In the genomic region with DNA sequence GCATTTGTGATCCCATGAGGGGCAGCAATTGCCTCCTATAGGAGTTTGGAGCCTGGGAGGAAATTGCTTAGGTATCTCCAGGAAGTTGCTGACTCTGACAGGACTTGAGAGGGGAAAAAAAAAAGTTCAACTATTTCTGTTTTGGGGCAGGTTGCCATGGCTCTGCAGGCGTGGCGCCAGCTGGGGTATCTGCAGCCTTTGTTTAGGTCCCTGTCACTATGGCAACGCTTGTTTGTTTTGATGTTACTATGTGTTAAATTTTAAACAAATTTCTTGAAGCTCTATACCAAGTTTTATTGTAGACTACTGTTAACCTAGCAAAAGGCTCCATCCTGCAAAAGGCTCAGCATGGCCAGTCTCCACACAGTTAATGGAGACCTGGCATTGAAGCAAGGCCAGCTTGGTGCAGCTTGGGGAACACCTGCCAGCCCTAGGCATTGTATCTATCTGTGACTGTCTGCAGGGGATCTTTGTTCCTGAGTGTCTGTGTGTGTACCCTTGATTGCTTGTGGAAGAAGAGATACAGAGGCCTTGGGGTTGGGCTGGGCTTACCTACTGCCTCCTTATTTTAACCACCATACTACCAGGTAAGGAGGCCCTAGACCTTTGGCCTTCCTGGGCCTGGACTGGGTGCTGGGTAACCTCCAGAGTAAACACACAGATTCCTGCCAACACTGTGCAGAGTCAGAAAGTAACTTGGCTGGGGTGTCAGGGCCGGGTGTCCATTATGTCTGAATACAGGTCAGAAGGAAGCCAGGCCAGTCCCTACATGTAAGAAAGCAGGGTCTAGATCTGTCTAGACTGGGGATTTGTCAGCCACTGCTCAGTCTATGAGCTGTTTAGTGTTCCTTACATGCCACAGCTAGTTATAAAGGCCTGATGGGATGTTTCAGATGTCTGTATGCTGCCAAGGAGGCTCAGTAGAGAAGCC, we compare ENCODE assay signal across 8 mouse cellular contexts. TPM values are rescaled to one million over a fixed set of nuclear protein-coding genes. Genes with fewer than 3 reads are reported as not detected.
A peak's percentile ranks its signal among the peaks of the same experiment; 100 is the strongest.
DNase-seq lines count a peak whose midpoint lies in the region; ATAC-seq and TF ChIP-seq lines count a peak whose summit lies in the region.

No protein-coding gene starts in this region.

- H3K9me3 ChIP-seq in forebrain, embryonic 13.5 days (replicated peaks) = no peaks in the 10 kb centered on the region
- H3K9me3 ChIP-seq in forebrain, embryonic 10.5 days = no peaks in the 10 kb centered on the region
- no peaks in the 10 kb centered on the region for H3K9me3 ChIP-seq in liver, postnatal 0 days (ENCODE audit: low read length)

- no peak overlapping the region for H3K4me2 ChIP-seq in forebrain, embryonic 13.5 days
- H3K4me2 ChIP-seq in liver, postnatal 0 days (ENCODE audit: low read depth, low read length) = no peak overlapping the region

- intact Hi-C loops in heart, postnatal 10 days (cut with DNase I) = loop anchor here (1.0 kb wide), 2 partner anchors 16 to 55 kb away; partner anchors contain the start of gene Tppp

- no peak overlapping the region for H3K9ac ChIP-seq in forebrain, embryonic 13.5 days
- no peak overlapping the region for H3K9ac ChIP-seq in liver, postnatal 0 days (replicated peaks)

- no peak for TF ChIP-seq EP300 in liver, postnatal 0 days (IDR thresholded peaks at IDR 0.05; ENCODE audit: low read depth)

- H3K4me1 ChIP-seq in forebrain, embryonic 13.5 days = peaks cover 9% of the 10 kb centered on the region
- H3K4me1 ChIP-seq in forebrain, embryonic 10.5 days = no peaks in the 10 kb centered on the region
- H3K4me1 ChIP-seq in liver, postnatal 0 days (ENCODE audit: insufficient read depth) = peaks cover 14% of the 10 kb centered on the region; the same call in 1 of the 2 replicates

- peak; percentile 19 for ATAC-seq in forebrain, embryonic 13.5 days
- ATAC-seq in liver, postnatal 0 days = peak; percentile 71

- 71% methylated on average over 4 of the region's 4 CpGs for WGBS in forebrain, embryonic 13.5 days
- 77% methylated on average over 4 of the region's 4 CpGs for WGBS in forebrain, embryonic 10.5 days
- 62% methylated on average over 4 of the region's 4 CpGs for whole genome bisulfite sequencing in liver, postnatal 0 days (ENCODE audit: insufficient replicate concordance)

- 0 out of 2 replicates have a peak, but pooled peaks cover under 1% of the 10 kb centered on the region for H3K36me3 ChIP-seq in forebrain, embryonic 13.5 days (ENCODE audit: poor library complexity, severe bottlenecking)
- H3K36me3 ChIP-seq in forebrain, embryonic 10.5 days (replicated peaks) = no peaks in the 10 kb centered on the region
- H3K36me3 ChIP-seq in liver, postnatal 0 days (replicated peaks; ENCODE audit: insufficient read depth, low read length) = no peaks in the 10 kb centered on the region

- no peaks in the 10 kb centered on the region for H3K27me3 ChIP-seq in forebrain, embryonic 13.5 days
- H3K27me3 ChIP-seq in forebrain, embryonic 10.5 days (ENCODE audit: poor library complexity, severe bottlenecking) = no peaks in the 10 kb centered on the region
- H3K27me3 ChIP-seq in liver, postnatal 0 days (ENCODE audit: insufficient read depth, low read length) = no peaks in the 10 kb centered on the region

- no peak overlapping the region for H3K27ac ChIP-seq in forebrain, embryonic 13.5 days
- H3K27ac ChIP-seq in forebrain, embryonic 10.5 days = no peak overlapping the region
- H3K27ac ChIP-seq in liver, postnatal 0 days (ENCODE audit: low read depth) = no peak overlapping the region

- TF ChIP-seq CTCF in liver, postnatal 0 days (IDR thresholded peaks at IDR 0.05; ENCODE audit: low read depth) = no peak

- no peak overlapping the region for H3K4me3 ChIP-seq in forebrain, embryonic 13.5 days
- H3K4me3 ChIP-seq in forebrain, embryonic 10.5 days = no peak overlapping the region
- no peak overlapping the region for H3K4me3 ChIP-seq in liver, postnatal 0 days (ENCODE audit: low read depth, low read length)

- DNase-seq in forebrain, embryonic 10.5 days (ENCODE audit: extremely low spot score, low spot score) = no peak
- DNase-seq in B cell, adult 2 months = peak; percentile 33 to 43
- peak; percentile 58 for DNase-seq in cerebellum, adult 9-10 months
- peak; percentile 72 to 80 for DNase-seq in heart, postnatal 10 days
- DNase-seq in liver, postnatal 0 days = peak; percentile 29
- DNase-seq in urinary bladder, postnatal 36 days (ENCODE audit: low spot score in 2 of 2) = peak; percentile 60 to 75
- DNase-seq in embryo, embryonic 10.5 days (ENCODE audit: low spot score) = no peak

RNA-seq across cellular contexts. Expression of gene Tppp, which starts 16.2 kb away (rescaled TPM):
- 3.7 and 5.1 TPM in 2 replicates for polyA plus RNA-seq in forebrain, embryonic 13.5 days (2015; fragmentation: Nextera tagmentation; extraction: Ambion mirVana)
- polyA plus RNA-seq in forebrain, embryonic 10.5 days (2016; fragmentation: Nextera tagmentation; extraction: Ambion mirVana) = 1.4 and 2.0 TPM in 2 replicates
- total RNA-seq in heart, postnatal 10 days (2021) = 10 to 100 TPM; 15.9 to 17.2 TPM
- 0.36 and 0.42 TPM in 2 replicates for polyA plus RNA-seq in liver, postnatal 0 days (2015; fragmentation: Nextera tagmentation; extraction: Ambion mirVana)

RNA-seq across cellular contexts. Expression of gene Cep72, which starts 36.7 kb away (rescaled TPM):
- polyA plus RNA-seq in forebrain, embryonic 13.5 days (2015; fragmentation: Nextera tagmentation; extraction: Ambion mirVana) = 15.0 and 17.6 TPM in 2 replicates
- 23.7 and 25.7 TPM in 2 replicates for polyA plus RNA-seq in forebrain, embryonic 10.5 days (2016; fragmentation: Nextera tagmentation; extraction: Ambion mirVana)
- total RNA-seq in heart, postnatal 10 days (2021) = 1 to 10 TPM; 2.0 to 2.8 TPM
- 3.8 and 4.0 TPM in 2 replicates for polyA plus RNA-seq in liver, postnatal 0 days (2015; fragmentation: Nextera tagmentation; extraction: Ambion mirVana)

Comparison
In these comparisons a context has a peak if more than half of its experiments do, and no peak if none do; other contexts are left out.
1. DNase-seq: peak in B cell, adult 2 months (2 of 2), cerebellum, adult 9-10 months (single experiment), heart, postnatal 10 days (2 of 2), liver, postnatal 0 days (single experiment) and urinary bladder, postnatal 36 days (2 of 2); none in forebrain, embryonic 10.5 days (single experiment) and embryo, embryonic 10.5 days (single experiment).